Mouse (Mus musculus) cortical plate, adult 2 months (tissue): ENCODE measurements around the gene Slc6a16. TPM values are rescaled to one million over a fixed set of nuclear protein-coding genes. Genes with fewer than 3 reads are reported as not detected.

ENCODE experiments used
- H3K27ac ChIP-seq: fragments of 200-500 bp; 2 replicates; pipeline ENCODE4 v1.5.1; 2012; ENCODE audit warnings: low read length, control low read depth, inconsistent platforms; ENCODE audit not compliant: insufficient read depth
- H3K4me1 ChIP-seq: fragments of 200-500 bp; 2 replicates; pipeline ENCODE4 v1.6.1; 2011; ENCODE audit warnings: low read length; ENCODE audit not compliant: control insufficient read depth, insufficient read depth
- H3K4me3 ChIP-seq: fragments of 200-500 bp; 2 replicates; pipeline ENCODE4 v1.5.1; 2011; ENCODE audit warnings: mild to moderate bottlenecking, low read length, control low read depth; ENCODE audit not compliant: insufficient read depth
- CTCF ChIP-seq: fragments of 200-500 bp; IDR thresholded peaks from 2 replicates; pipeline ENCODE4 v1.5.1; 2011; ENCODE audit warnings: mild to moderate bottlenecking, control low read depth, low read length; ENCODE audit not compliant: insufficient read depth; ENCODE audit errors: extremely low read depth
- POLR2A ChIP-seq: fragments of 200-500 bp; IDR thresholded peaks from 2 replicates; pipeline ENCODE4 v1.6.1; 2011; ENCODE audit warnings: mild to moderate bottlenecking, low read length, control low read depth; ENCODE audit not compliant: insufficient read depth; ENCODE audit errors: extremely low read depth
- polyA plus RNA-seq: library from polyadenylated mRNA; depleted of rRNA; stranded (reverse); fragments of >200 nt; gene quantifications from 2 replicates; pipeline ENCODE4 v1.2.3, GENCODE M21; 2012

The Slc6a16 gene
- polyA plus RNA-seq, 1 experiment = 2.1 TPM

GRCm38 (mm10) chr7:45215673-45216441, 25.0 kb upstream of the Slc6a16 start, which contains the start of gene Tead2:
Tead2 (plus strand) TSS chr7:45215753.
- TF ChIP-seq CTCF (no peak), POLR2A (no peak)
- Histone ChIP-seq H3K27ac (no peak within 1 kb of the TSS), H3K4me1 (no peaks in the 10 kb centered on the region), H3K4me3 (peak within 1 kb of the TSS; percentile 16)

DNA sequence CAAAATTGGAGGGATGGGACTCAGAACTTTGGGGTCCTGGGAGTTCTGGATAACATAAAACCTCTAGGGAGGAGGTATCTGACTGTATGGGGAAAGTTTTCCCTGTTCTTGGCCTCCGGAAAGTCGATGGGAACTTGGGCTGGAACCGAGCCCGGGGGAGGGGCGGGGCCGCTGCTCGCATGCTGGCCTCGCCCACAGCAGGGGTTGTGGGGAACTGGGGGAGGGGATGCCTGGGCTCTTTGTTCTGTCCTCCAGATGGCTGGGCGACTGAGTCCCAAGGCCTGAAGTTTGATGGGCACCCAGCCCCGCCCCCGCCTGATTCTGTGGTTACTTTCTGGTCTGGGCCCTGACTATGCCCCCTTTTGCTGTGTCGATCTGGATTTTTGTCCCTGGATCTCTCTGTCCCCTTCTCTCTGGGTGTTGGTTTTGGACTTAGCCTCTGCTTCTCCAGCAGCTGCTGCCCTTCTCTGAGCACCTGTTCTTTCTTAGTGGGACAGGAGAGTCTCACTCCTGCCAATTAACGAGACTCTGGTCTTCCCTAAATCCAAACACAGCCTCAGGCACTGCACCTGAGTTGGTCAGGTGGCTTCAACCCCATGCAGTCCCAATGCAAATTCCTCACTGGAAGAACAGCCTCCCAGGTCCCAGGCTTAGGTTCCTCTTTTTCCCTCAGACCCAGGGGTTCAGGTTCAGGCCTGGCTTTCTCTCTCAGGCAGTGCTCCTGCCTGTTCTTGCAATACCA, 24.3 kb upstream of the Slc6a16 start:
- TF ChIP-seq CTCF = no peak
- no peak for TF ChIP-seq POLR2A
- Histone ChIP-seq H3K27ac (no peak overlapping the region), H3K4me1 (no peaks in the 10 kb centered on the region), H3K4me3 (peak overlapping the region; percentile 16; the same call in 1 of the 2 replicates)

- Histone ChIP-seq H3K4me3 (no peak overlapping the region), H3K4me1 (no peaks in the 10 kb centered on the region)
- TF ChIP-seq CTCF (no peak), POLR2A (no peak)
These were observed 19.2 kb upstream of the Slc6a16 start for GRCm38 (mm10) chr7:45221680-45222079.

DNA sequence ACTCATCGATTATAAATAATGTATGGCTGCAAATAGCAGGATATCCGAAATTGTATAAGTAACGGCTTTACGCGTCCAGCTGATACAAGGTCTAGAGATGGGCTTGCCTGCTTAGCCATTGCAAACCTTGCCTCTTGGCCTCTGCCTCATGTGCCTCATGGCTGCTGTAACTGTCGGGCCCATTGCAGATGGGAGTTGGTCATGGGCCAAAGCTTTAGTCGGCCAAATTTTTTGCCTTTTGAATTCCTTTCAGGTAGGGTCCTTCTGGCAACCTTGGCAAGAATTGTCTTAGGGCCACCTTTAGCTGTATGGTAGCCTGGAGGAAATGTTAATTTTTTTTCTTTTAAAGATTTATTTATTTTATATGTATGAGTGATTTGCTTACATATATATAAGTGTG, 16.1 kb upstream of the Slc6a16 start:
- Histone ChIP-seq H3K27ac (no peak overlapping the region), H3K4me3 (no peak overlapping the region), H3K4me1 (no peaks in the 10 kb centered on the region)
- TF ChIP-seq CTCF (no peak), POLR2A (no peak)

More at GRCm38 (mm10) chr7:45221680-45222079, 19.2 kb upstream of the Slc6a16 start:
- no peak overlapping the region for H3K27ac ChIP-seq

- Histone ChIP-seq H3K27ac (no peak overlapping the region), H3K4me1 (no peaks in the 10 kb centered on the region), H3K4me3 (no peak overlapping the region)
- no peak for TF ChIP-seq POLR2A
These were observed 14.5 kb upstream of the Slc6a16 start for GRCm38 (mm10) chr7:45226421-45226820.

DNA sequence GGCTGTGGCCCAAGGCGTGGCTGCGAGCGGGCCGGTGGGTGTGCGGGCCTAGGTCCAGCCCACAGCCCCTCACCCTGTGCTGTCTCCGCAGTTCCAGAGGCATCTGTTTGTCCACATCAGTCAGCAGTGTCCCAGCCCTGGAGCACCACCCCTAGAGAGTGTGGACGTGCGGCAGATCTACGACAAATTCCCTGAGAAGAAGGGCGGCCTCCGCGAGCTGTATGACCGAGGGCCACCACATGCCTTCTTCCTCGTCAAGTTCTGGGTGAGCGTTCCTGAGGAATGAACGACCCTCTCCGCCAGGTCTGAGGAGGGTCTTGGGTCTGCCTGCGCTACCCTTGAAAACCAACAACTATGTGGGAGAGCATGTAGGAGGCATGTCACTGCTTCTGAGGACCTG, 12.3 kb upstream of the Slc6a16 start:
- H3K4me1 ChIP-seq = peaks cover 2% of the 10 kb centered on the region; the same call in 1 of the 2 replicates

DNA sequence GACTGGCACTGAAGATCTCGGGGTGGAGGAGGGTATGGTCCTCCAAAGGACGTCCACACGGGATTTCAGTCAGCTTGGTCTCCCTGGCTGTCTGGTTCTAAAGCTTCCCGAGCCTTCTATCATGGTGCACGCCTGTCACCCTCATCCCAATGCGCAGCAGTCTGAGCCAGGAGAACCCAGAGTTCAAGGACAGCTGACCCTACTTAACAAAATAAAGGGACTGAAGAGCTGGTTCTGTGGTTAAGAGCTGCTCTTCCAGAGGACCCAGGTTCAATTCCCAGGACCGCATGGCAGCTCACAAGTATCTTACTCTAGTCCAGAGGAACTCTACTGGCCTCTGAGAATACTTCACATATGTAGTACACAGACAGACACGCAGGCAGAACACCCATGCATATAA, 11.8 kb upstream of the Slc6a16 start:
- H3K4me3 ChIP-seq = no peak overlapping the region
- peaks cover 2% of the 10 kb centered on the region; the same call in 1 of the 2 replicates for H3K4me1 ChIP-seq
- TF ChIP-seq POLR2A (no peak), CTCF (no peak)
- no peak overlapping the region for H3K27ac ChIP-seq

More for the DNA sequence above, 12.3 kb upstream of the Slc6a16 start:
- H3K27ac ChIP-seq = no peak overlapping the region
- no peak overlapping the region for H3K4me3 ChIP-seq
- no peak for TF ChIP-seq CTCF

DNA sequence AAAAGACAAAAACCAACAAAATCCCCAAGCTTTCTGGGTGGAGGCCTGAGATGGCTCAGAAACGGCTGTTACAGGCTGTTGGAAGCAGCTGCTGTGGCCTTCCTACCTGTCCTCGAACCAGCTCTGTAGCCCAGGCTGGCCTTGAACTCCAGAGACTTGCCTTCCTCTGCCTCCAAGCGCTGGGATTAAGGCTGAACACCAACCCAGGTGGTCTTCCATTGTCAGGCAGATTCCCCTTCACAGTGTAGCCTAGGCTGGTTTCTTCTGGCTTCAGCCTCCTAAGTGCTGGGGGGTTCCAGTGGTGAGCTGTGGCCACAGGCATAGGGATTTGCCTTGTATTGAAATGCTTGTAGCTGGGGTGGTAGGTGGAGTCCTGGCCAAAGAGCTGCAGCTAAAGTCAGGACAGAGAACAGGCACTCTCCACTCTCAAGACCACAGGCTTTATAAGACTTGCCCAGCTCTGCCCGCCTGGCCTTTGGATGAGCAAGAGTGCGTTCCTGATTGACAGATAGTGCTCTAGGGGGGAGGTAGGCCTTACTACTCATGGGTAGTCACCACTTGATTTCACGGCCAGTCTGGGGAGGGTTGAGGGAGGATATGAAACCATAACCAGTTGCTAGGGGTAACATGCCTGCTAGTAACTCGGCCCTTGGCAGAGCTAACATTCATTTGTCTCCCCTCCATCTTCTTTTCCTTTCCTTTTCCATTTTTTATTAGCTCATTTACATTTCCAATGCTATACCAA, 11.3 kb upstream of the Slc6a16 start:
- TF ChIP-seq CTCF = no peak
- TF ChIP-seq POLR2A = no peak
- H3K4me3 ChIP-seq = no peak overlapping the region
- H3K4me1 ChIP-seq = peaks cover 2% of the 10 kb centered on the region; the same call in 1 of the 2 replicates
- no peak overlapping the region for H3K27ac ChIP-seq

- H3K4me1 ChIP-seq = peaks cover 3% of the 10 kb centered on the region; the same call in 1 of the 2 replicates
- H3K4me3 ChIP-seq = no peak overlapping the region
- TF ChIP-seq POLR2A (no peak), CTCF (no peak)
- H3K27ac ChIP-seq = no peak overlapping the region
These were observed 9.7 kb upstream of the Slc6a16 start for GRCm38 (mm10) chr7:45231192-45231591.

DNA sequence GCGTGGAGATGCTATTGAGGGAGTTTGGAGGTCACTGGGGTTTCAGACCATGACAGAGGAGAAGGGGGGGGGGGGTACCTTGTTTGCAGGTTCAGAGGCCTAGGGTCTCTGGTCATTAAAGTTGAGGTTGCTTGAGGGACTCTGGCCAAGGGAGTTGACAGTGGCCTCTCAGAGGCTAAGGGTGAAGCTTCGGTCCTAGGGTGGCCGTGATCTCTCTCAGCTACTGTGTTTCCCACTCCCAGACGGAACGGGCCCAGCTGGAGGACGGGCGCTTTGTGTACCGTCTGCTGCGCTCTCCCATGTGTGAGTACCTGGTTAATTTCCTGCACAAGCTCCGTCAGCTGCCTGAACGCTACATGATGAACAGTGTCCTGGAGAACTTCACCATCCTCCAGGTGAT, 8.9 kb upstream of the Slc6a16 start:
- TF ChIP-seq POLR2A = no peak
- TF ChIP-seq CTCF = no peak
- H3K4me1 ChIP-seq = peaks cover 3% of the 10 kb centered on the region; the same call in 1 of the 2 replicates
- no peak overlapping the region for H3K4me3 ChIP-seq
- H3K27ac ChIP-seq = no peak overlapping the region
